Mouse (Mus musculus) heart, embryonic 16.5 days (tissue): ENCODE results near the gene Ppfibp1. TPM values are rescaled to one million over a fixed set of nuclear protein-coding genes. Genes with fewer than 3 reads are reported as not detected.
"Not testable (repeated sequence)": the region's sequence is repeated elsewhere in the genome, so short reads cannot be mapped to it uniquely, and the experiment has no call there.

Source experiments
- ATAC-seq: fragments of 200-750 bp; cut with Nextera tagmentation; replicated peaks from 2 replicates; pipeline ENCODE4 v1.8.0; 2017; ENCODE audit warnings: moderate number of reproducible peaks; ENCODE audit not compliant: insufficient read depth, low FRiP score; ENCODE audit errors: extremely low read depth
- H3K27ac ChIP-seq: fragments of 300-500 bp; sonication (generic); 2 replicates; pipeline ENCODE4 v1.5.1; 2014; ENCODE audit warnings: mild to moderate bottlenecking, low read length, control low read depth, moderate library complexity
- H3K27me3 ChIP-seq: fragments of 300-500 bp; sonication (generic); 2 replicates; pipeline ENCODE4 v1.6.1; 2014; ENCODE audit warnings: low read length, mixed read lengths; ENCODE audit not compliant: control insufficient read depth, insufficient read depth
- H3K36me3 ChIP-seq: fragments of 300-500 bp; sonication (generic); 2 replicates; pipeline ENCODE4 v1.6.1; 2014; ENCODE audit not compliant: control insufficient read depth, insufficient read depth
- H3K4me1 ChIP-seq: fragments of 300-500 bp; sonication (generic); 2 replicates; pipeline ENCODE4 v1.6.1; 2014; ENCODE audit warnings: low read length, mixed read lengths; ENCODE audit not compliant: control insufficient read depth, insufficient read depth
- H3K4me2 ChIP-seq: fragments of 300-500 bp; sonication (generic); 2 replicates; pipeline ENCODE4 v1.6.1; 2014; ENCODE audit warnings: low read depth, mild to moderate bottlenecking, control low read depth, low read length
- H3K4me3 ChIP-seq: fragments of 300-500 bp; sonication (generic); 2 replicates; pipeline ENCODE4 v1.5.1; 2014; ENCODE audit warnings: mild to moderate bottlenecking, control low read depth, low read length
- H3K9ac ChIP-seq: fragments of 300-500 bp; sonication (generic); 2 replicates; pipeline ENCODE4 v1.6.1; 2014; ENCODE audit warnings: low read length, control low read depth
- H3K9me3 ChIP-seq: fragments of 300-500 bp; sonication (generic); replicated peaks from 2 replicates; pipeline ENCODE4 v1.6.1; 2016; ENCODE audit warnings: low read length; ENCODE audit not compliant: control insufficient read depth
- WGBS: fragments of 180-500 bp; shearing (Covaris S2); extraction: QIAGEN DNeasy Blood & Tissue Kit; methylation state at CpG from one replicate; pipeline ENCODE4 v1.1.7; 2014; 5-methylcytosine and 5-hydroxymethylcytosine counted together
- polyA plus RNA-seq: library from polyadenylated mRNA; unstranded; fragments of >200 nt; fragmentation: Nextera tagmentation; extraction: Ambion mirVana; gene quantifications from 2 replicates; pipeline ENCODE4 v1.2.1, GENCODE M21; 2015

Gene Ppfibp1
- polyA plus RNA-seq, 1 experiment from 2014 or later, result 49.8 TPM

DNA sequence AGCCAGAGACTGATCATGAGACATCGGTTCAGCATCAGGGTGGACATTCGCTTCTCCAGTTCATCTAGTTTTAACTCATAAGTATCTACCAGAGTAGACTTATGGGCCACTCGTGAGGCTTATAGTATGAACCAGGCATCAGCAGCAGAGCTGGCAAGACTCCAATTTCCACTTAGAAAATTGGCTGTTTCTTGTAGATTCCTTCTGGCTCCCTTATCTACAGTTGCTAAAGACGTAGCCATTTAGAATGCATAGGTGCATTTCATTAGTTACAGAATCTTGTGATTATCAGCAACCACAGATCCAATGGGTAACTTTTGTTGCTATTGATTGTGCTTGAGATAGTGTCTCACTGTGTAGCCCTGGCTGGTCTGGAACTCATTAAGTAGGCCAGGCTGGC lies 35.5 kb upstream of the Ppfibp1 start:
- Histone ChIP-seq H3K27me3 (no peaks in the 10 kb centered on the region), H3K4me2 (no peak overlapping the region), H3K4me1 (peaks cover 9% of the 10 kb centered on the region), H3K4me3 (no peak overlapping the region), H3K36me3 (no peaks in the 10 kb centered on the region), H3K9me3 (no peaks in the 10 kb centered on the region), H3K27ac (no peak overlapping the region), H3K9ac (no peak overlapping the region)
- 49% methylated on average over 4 of the region's 4 CpGs for WGBS
- no peak for ATAC-seq

DNA sequence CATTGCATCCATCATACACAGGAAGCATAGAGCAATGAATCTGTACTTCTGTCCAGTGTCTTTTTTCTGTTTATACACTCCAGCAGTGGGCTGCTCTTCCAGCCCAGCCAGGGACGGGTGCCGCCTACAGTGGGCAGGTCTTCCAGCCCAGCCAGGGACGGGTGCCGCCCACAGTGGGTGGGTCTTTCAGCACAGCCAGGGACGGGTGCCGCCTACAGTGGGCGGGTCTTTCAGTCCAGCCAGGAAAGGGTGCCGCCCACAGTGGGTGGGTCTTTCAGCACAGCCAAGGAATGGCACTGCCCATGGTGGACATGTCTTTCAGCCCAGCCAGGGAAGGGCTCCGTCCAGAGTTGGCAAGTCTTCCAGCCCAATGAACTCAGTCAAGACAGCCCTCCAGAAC lies 33.1 kb upstream of the Ppfibp1 start:
- no peak for ATAC-seq
- H3K9ac ChIP-seq, result no peak overlapping the region
- H3K9me3 ChIP-seq, result no peaks in the 10 kb centered on the region
- no peak overlapping the region for H3K4me2 ChIP-seq
- no peaks in the 10 kb centered on the region for H3K36me3 ChIP-seq
- no peaks in the 10 kb centered on the region for H3K27me3 ChIP-seq
- 92% methylated on average over 9 of the region's 9 CpGs for WGBS
- H3K27ac ChIP-seq, result no peak overlapping the region
- no peak overlapping the region for H3K4me3 ChIP-seq
- H3K4me1 ChIP-seq, result peaks cover 9% of the 10 kb centered on the region

DNA sequence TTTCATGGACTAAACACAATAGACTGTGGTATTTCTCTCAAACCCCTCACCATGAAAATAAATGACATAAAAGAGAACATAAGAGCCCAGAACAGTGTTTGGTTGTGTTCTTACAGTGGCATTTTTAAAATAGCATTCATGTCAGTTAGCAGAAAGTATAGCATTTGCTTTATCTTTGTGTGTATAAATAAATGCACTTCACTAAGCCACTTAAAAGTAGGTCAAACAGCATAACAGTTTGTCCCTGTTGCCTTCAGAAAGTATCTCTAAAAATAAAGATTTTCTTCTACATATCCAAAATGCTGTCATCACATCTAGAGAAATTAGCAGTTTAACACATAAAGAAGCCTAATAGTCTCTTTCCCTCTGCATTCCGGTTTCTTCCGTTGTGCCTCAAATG lies 30.9 kb upstream of the Ppfibp1 start:
- H3K9me3 ChIP-seq, result no peaks in the 10 kb centered on the region
- no peak overlapping the region for H3K4me3 ChIP-seq
- H3K4me2 ChIP-seq, result no peak overlapping the region
- H3K9ac ChIP-seq, result peak overlapping the region; percentile 15; the same call in 1 of the 2 replicates
- H3K27ac ChIP-seq, result peak overlapping the region; percentile 61; the same call in 1 of the 2 replicates
- 63% methylated on average over 2 of the region's 2 CpGs for WGBS
- H3K27me3 ChIP-seq, result no peaks in the 10 kb centered on the region
- H3K4me1 ChIP-seq, result peaks cover 9% of the 10 kb centered on the region
- ATAC-seq, result no peak
- H3K36me3 ChIP-seq, result no peaks in the 10 kb centered on the region

DNA sequence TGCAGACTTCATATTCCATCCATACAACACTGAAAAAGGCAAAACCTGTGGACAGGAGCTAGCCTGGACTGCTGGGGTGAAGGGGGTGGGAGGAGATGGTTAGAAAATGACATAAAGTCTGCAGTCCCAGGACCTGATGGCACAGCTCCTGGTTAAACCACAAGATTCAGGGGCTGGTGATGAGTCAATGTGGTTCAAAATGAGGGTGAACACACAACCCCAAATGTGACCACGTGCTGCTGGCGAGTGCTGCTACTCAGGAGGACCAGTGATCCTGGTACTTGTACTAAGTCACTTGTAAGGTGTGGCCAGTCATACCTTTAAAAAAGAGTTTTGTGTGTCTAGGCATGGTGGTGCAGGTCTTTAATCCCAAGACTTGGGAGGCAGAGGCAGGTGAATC lies 25.1 kb upstream of the Ppfibp1 start:
- H3K9me3 ChIP-seq, result no peaks in the 10 kb centered on the region
- no peak overlapping the region for H3K4me3 ChIP-seq
- H3K4me1 ChIP-seq, result no peaks in the 10 kb centered on the region
- H3K36me3 ChIP-seq, result no peaks in the 10 kb centered on the region
- 83% methylated on average over 2 of the region's 2 CpGs for WGBS
- no peaks in the 10 kb centered on the region for H3K27me3 ChIP-seq
- H3K27ac ChIP-seq, result no peak overlapping the region
- no peak overlapping the region for H3K9ac ChIP-seq
- ATAC-seq, result no peak
- no peak overlapping the region for H3K4me2 ChIP-seq

DNA sequence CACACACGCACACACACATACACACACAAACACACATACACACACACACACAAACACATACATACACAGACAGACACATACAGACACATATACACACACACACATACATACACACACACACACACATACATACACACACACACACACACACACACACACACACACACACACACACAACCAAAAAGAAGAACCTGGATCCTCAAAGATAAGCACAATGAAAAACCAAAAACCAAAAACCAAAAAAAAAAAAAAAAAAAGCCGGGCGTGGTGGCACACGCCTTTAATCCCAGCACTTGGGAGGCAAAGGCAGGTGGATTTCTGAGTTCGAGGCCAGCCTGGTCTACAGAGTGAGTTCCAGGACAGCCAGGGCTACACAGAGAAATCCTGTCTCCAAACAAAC lies 23.9 kb upstream of the Ppfibp1 start:
- WGBS, result 90% methylated on average over 5 of the region's 5 CpGs
- H3K9ac ChIP-seq, H3K4me3 ChIP-seq, H3K4me1 ChIP-seq, ATAC-seq, H3K9me3 ChIP-seq, H3K36me3 ChIP-seq, H3K4me2 ChIP-seq, H3K27me3 ChIP-seq, H3K27ac ChIP-seq: not testable (repeated sequence)

DNA sequence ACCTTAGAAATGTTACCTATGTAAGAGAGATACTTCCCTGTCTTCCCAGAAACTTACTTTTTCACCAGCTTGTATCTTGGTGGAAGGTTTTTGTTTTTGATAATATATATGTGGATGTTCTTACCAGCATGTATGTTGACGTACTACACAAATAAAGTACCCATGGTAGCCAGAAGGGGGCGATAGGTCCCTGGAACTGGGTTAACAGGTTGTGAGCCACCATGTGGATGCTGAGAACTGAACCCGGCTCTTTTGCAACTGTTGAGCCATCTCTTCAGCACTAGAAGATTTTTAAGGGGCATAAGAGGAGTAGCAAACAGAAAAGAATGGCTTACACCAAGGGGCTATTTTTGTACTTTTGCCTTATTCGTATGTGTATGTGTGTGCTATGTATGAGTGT lies 22.6 kb upstream of the Ppfibp1 start:
- Histone ChIP-seq H3K27me3 (no peaks in the 10 kb centered on the region), H3K4me3 (no peak overlapping the region), H3K4me2 (no peak overlapping the region), H3K36me3 (no peaks in the 10 kb centered on the region), H3K4me1 (no peaks in the 10 kb centered on the region), H3K27ac (no peak overlapping the region), H3K9me3 (no peaks in the 10 kb centered on the region), H3K9ac (no peak overlapping the region)
- no peak for ATAC-seq
- 83% methylated on average over 4 of the region's 4 CpGs for WGBS

DNA sequence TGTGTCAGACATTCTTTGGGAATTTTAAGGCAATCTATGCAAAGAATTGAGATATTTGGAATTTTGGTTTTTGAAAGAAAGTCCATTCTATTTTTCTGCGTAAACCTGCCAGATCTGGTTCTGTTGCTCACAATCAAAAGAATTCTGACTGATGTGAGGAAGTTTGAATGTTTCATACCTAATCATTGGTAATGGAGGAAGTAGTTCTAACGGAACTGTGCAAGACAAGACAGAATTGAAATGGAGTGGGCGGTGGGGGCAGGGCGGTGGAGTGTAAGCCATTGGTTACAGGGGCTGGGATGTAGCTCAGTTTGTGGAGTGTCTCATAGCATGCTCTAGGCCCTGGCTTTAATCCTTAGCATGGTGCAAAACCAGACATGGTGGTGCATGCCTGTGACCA lies 16.3 kb upstream of the Ppfibp1 start:
- ATAC-seq, result no peak
- Histone ChIP-seq H3K9me3 (peaks cover 3% of the 10 kb centered on the region), H3K27ac (no peak overlapping the region), H3K4me3 (no peak overlapping the region), H3K4me2 (no peak overlapping the region), H3K36me3 (no peaks in the 10 kb centered on the region), H3K4me1 (no peaks in the 10 kb centered on the region), H3K27me3 (no peaks in the 10 kb centered on the region), H3K9ac (no peak overlapping the region)
- WGBS, result 87% methylated on average over 4 of the region's 4 CpGs

DNA sequence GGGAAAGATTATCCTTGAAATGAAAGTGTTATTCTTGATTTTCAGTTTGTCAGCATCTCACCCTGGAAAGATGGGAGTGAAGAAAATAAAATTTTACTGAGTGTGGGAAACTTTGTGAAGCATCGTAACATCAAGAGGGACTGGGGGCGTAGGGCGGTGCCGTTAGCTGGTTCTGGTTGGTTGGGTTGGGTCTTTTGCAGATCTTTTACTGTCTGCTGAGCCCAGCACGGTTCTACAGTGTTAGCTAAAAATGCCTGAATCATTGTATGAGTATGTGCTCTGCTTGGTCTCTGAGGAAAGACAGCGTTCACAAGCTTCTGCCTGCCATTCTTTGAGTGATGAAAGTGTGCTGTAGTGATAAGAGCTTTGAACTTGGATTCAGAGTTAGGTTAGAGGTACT lies 13.9 kb upstream of the Ppfibp1 start:
- 70% methylated on average over 6 of the region's 6 CpGs for WGBS

DNA sequence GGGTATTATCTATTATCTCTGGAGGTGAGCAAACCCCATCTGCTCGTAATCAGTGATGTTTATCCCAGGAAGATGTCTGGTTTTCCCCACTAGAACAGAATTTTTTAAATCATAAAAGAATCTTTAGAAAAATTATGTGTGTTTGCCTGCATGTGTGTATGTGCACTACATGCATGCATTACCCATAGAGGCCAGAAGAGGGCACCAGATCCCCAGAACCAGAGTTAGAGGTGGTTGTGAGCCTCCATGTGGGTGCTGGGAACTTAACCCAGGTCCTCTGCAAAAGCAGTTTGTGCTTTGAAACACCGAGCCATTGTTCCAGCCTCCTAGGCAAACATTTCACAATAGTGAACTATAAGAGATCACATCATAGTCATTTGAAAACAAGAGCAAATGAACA lies 11.5 kb upstream of the Ppfibp1 start:
- H3K4me1 ChIP-seq, result peaks cover 13% of the 10 kb centered on the region
- no peaks in the 10 kb centered on the region for H3K27me3 ChIP-seq
- H3K36me3 ChIP-seq, result no peaks in the 10 kb centered on the region
- peaks cover 5% of the 10 kb centered on the region for H3K9me3 ChIP-seq
- H3K27ac ChIP-seq, result no peak overlapping the region; the same call in 1 of the 2 replicates
- ATAC-seq, result no peak
- no peak overlapping the region for H3K4me3 ChIP-seq
- H3K4me2 ChIP-seq, result no peak overlapping the region
- 96% methylated on average over 2 of the region's 2 CpGs for WGBS
- H3K9ac ChIP-seq, result no peak overlapping the region

More for the DNA sequence above, 13.9 kb upstream of the Ppfibp1 start:
- H3K4me2 ChIP-seq, result no peak overlapping the region
- H3K9me3 ChIP-seq, result peaks cover 5% of the 10 kb centered on the region
- H3K9ac ChIP-seq, result no peak overlapping the region
- ATAC-seq, result no peak
- no peak overlapping the region for H3K4me3 ChIP-seq
- H3K27ac ChIP-seq, result no peak overlapping the region
- H3K4me1 ChIP-seq, result peaks cover 13% of the 10 kb centered on the region
- H3K27me3 ChIP-seq, result no peaks in the 10 kb centered on the region
- H3K36me3 ChIP-seq, result no peaks in the 10 kb centered on the region
